Mouse (Mus musculus): ENCODE data around the gene Myh7.
A peak's percentile ranks its signal among the peaks of the same experiment; 100 is the strongest.
"Not testable (repeated sequence)": the region's sequence is repeated elsewhere in the genome, so short reads cannot be mapped to it uniquely, and the experiment has no call there.

Myh7 gene

GRCm38 (mm10) chr14:54968344-54968743 lies 26.1 kb downstream of the Myh7 start:
- DNase-seq (ENCODE audit: low spot score in 2 of 2): no peak

- DNase-seq (ENCODE audit: low spot score in 2 of 2): no peak
Measured at GRCm38 (mm10) chr14:54967874-54968273, 26.6 kb downstream of the Myh7 start.

GRCm38 (mm10) chr14:54966320-54966977 lies 28.0 kb downstream of the Myh7 start, which contains the start of gene Myh6:
Myh6 (minus strand) TSS chr14:54966927.
- DNase-seq (ENCODE audit: low spot score in 2 of 2): no peak

- no peak for DNase-seq (ENCODE audit: low spot score in 2 of 2)
Measured at GRCm38 (mm10) chr14:54965631-54966030, 28.8 kb downstream of the Myh7 start.

GRCm38 (mm10) chr14:54965044-54965443 lies 29.4 kb downstream of the Myh7 start:
- no peak for DNase-seq (ENCODE audit: low spot score in 2 of 2)

- no peak for DNase-seq (ENCODE audit: low spot score in 2 of 2)
Measured at GRCm38 (mm10) chr14:54963727-54964126, 30.7 kb downstream of the Myh7 start.

GRCm38 (mm10) chr14:54962714-54963113 lies 31.7 kb downstream of the Myh7 start:
- DNase-seq (ENCODE audit: low spot score in 2 of 2): no peak

GRCm38 (mm10) chr14:54961487-54961886 lies 32.9 kb downstream of the Myh7 start:
- DNase-seq (ENCODE audit: low spot score in 2 of 2): no peak

- peak in 1 of 2 experiments; percentile 18 for DNase-seq (ENCODE audit: low spot score in 2 of 2)
Measured at GRCm38 (mm10) chr14:54960769-54961168, 33.7 kb downstream of the Myh7 start.

- DNase-seq (ENCODE audit: low spot score in 2 of 2): not testable (repeated sequence)
Measured at GRCm38 (mm10) chr14:54959853-54960613, 34.4 kb downstream of the Myh7 start.

- DNase-seq (ENCODE audit: low spot score in 2 of 2): no peak
Measured at GRCm38 (mm10) chr14:54959197-54959596, 35.2 kb downstream of the Myh7 start.

- DNase-seq (ENCODE audit: low spot score in 2 of 2): no peak
Measured at GRCm38 (mm10) chr14:54958503-54958902, 35.9 kb downstream of the Myh7 start.

GRCm38 (mm10) chr14:54956533-54956932 lies 37.9 kb downstream of the Myh7 start:
- DNase-seq (ENCODE audit: low spot score in 2 of 2): no peak

- no peak for DNase-seq (ENCODE audit: low spot score in 2 of 2)
Measured at GRCm38 (mm10) chr14:54955481-54955880, 38.9 kb downstream of the Myh7 start.

- DNase-seq (ENCODE audit: low spot score in 2 of 2): no peak
Measured at GRCm38 (mm10) chr14:54954474-54954873, 40.0 kb downstream of the Myh7 start.

- no peak for DNase-seq (ENCODE audit: low spot score in 2 of 2)
Measured at GRCm38 (mm10) chr14:54953664-54954206, 40.7 kb downstream of the Myh7 start.

GRCm38 (mm10) chr14:54951587-54951986 lies 42.8 kb downstream of the Myh7 start:
- no peak for DNase-seq (ENCODE audit: low spot score in 2 of 2)

- no peak for DNase-seq (ENCODE audit: low spot score in 2 of 2)
Measured at GRCm38 (mm10) chr14:54950493-54950892, 43.9 kb downstream of the Myh7 start.

- DNase-seq (ENCODE audit: low spot score in 2 of 2): no peak
Measured at GRCm38 (mm10) chr14:54948781-54949180, 45.6 kb downstream of the Myh7 start.

GRCm38 (mm10) chr14:54947008-54947407 lies 47.4 kb downstream of the Myh7 start:
- not testable (repeated sequence) for DNase-seq (ENCODE audit: low spot score in 2 of 2)

GRCm38 (mm10) chr14:54945975-54946704 lies 48.3 kb downstream of the Myh7 start:
- DNase-seq (ENCODE audit: low spot score in 2 of 2): no peak

GRCm38 (mm10) chr14:54944939-54945338 lies 49.5 kb downstream of the Myh7 start:
- DNase-seq (ENCODE audit: low spot score in 2 of 2): no peak

Measured in frontal cortex, postnatal 14 days (tissue).